Mouse (Mus musculus): ENCODE measurements at regions not wholly inside any gene's neighbourhood (a gene's known extent, or its start where the extent isn't known, plus 50 kb on each side); places are given as distances from the start of the nearest gene placed in this dataset.

- no peak for DNase-seq (ENCODE audit: low spot score in 2 of 2)
Observed at GRCm38 (mm10) chr3:144378524-144379225, 173.7 kb upstream of the Lmo4 start.

GRCm38 (mm10) chr3:144377626-144378523, 172.9 kb upstream of the Lmo4 start:
- no peak for DNase-seq (ENCODE audit: low spot score in 2 of 2)

- DNase-seq (ENCODE audit: low spot score in 2 of 2) = no peak
Observed at GRCm38 (mm10) chr3:144376463-144377402, 171.7 kb upstream of the Lmo4 start.

GRCm38 (mm10) chr3:144375725-144376412, 170.8 kb upstream of the Lmo4 start:
- no peak for DNase-seq (ENCODE audit: low spot score in 2 of 2)

GRCm38 (mm10) chr3:144368300-144368699, 163.3 kb upstream of the Lmo4 start:
- DNase-seq (ENCODE audit: low spot score in 2 of 2) = peak in 1 of 2 experiments; percentile 52

GRCm38 (mm10) chr3:144367766-144368116, 162.7 kb upstream of the Lmo4 start:
- DNase-seq (ENCODE audit: low spot score in 2 of 2) = peak in 1 of 2 experiments; percentile 51

- DNase-seq (ENCODE audit: low spot score in 2 of 2) = no peak
Observed at GRCm38 (mm10) chr3:144366976-144367765, 162.2 kb upstream of the Lmo4 start.

GRCm38 (mm10) chr3:144365894-144366293, 160.9 kb upstream of the Lmo4 start:
- DNase-seq (ENCODE audit: low spot score in 2 of 2) = no peak

- peak; percentile 37 to 82 for DNase-seq (ENCODE audit: low spot score in 2 of 2)
Observed at GRCm38 (mm10) chr3:144362472-144362871, 157.5 kb upstream of the Lmo4 start.

- DNase-seq (ENCODE audit: low spot score in 2 of 2) = no peak
Observed at GRCm38 (mm10) chr3:144361203-144361978, 156.4 kb upstream of the Lmo4 start.

- no peak for DNase-seq (ENCODE audit: low spot score in 2 of 2)
Observed at GRCm38 (mm10) chr3:144356948-144357295, 151.9 kb upstream of the Lmo4 start.

GRCm38 (mm10) chr3:144356103-144356947, 151.3 kb upstream of the Lmo4 start:
- no peak for DNase-seq (ENCODE audit: low spot score in 2 of 2)

- no peak for DNase-seq (ENCODE audit: low spot score in 2 of 2)
Observed at GRCm38 (mm10) chr3:144352559-144352958, 147.5 kb upstream of the Lmo4 start.

GRCm38 (mm10) chr3:144348431-144348830, 143.4 kb upstream of the Lmo4 start:
- DNase-seq (ENCODE audit: low spot score in 2 of 2) = no peak

GRCm38 (mm10) chr3:144335237-144335636, 130.2 kb upstream of the Lmo4 start:
- DNase-seq (ENCODE audit: low spot score in 2 of 2) = no peak

- no peak for DNase-seq (ENCODE audit: low spot score in 2 of 2)
Observed at GRCm38 (mm10) chr3:144334201-144334600, 129.2 kb upstream of the Lmo4 start.

GRCm38 (mm10) chr3:144332353-144332752, 127.3 kb upstream of the Lmo4 start:
- no peak for DNase-seq (ENCODE audit: low spot score in 2 of 2)

GRCm38 (mm10) chr3:144329117-144329516, 124.1 kb upstream of the Lmo4 start:
- DNase-seq (ENCODE audit: low spot score in 2 of 2) = no peak

GRCm38 (mm10) chr3:144327235-144327760, 122.3 kb upstream of the Lmo4 start:
- no peak for DNase-seq (ENCODE audit: low spot score in 2 of 2)
